Mouse (Mus musculus) thymus, adult 2 months (tissue): Measurements from ENCODE around the gene Vamp4.

Experiments used
- CTCF ChIP-seq: fragments of 200-500 bp; IDR thresholded peaks from 2 replicates; pipeline ENCODE4 v1.5.1; 2012; ENCODE audit warnings: mild to moderate bottlenecking, control low read depth, low read length, moderate library complexity, borderline replicate concordance; ENCODE audit not compliant: control insufficient read depth, poor library complexity, insufficient read depth; ENCODE audit errors: extremely low read depth
- POLR2A ChIP-seq: fragments of 200-500 bp; IDR thresholded peaks from 2 replicates; pipeline ENCODE4 v1.6.1; 2012; ENCODE audit warnings: mild to moderate bottlenecking, low read length, control low read depth, moderate library complexity; ENCODE audit not compliant: control insufficient read depth, poor library complexity, insufficient read depth; ENCODE audit errors: extremely low read depth

DNA sequence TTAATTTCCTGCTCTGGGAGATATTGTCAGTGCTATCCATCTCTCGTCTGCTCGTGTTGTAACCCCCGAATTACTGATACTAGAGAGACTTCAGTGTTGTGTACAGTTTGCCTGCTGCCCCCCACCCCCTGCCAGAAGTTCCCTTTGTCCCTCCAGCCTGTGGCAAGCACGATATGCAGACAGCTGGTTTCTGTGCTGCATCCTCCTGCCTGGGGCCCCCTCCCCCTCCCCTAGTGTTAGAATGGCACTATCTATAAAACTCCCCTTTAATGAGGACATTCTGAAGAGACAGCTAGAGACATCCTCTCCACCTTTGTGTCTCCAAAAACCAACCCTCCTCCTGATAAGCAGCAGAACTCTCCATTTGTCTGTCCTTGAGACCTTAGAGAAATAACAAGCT is 53.6 kb downstream of the Vamp4 start:
- TF ChIP-seq POLR2A (no peak), CTCF (no peak)
